Mouse (Mus musculus) forebrain, postnatal 0 days (tissue): ENCODE results near the gene Lrrn4cl. TPM values are rescaled to one million over a fixed set of nuclear protein-coding genes. Genes with fewer than 3 reads are reported as not detected.
A peak's percentile ranks its signal among the peaks of the same experiment; 100 is the strongest.

Experiments
- ATAC-seq: fragments of 200-750 bp; cut with Nextera tagmentation; 2 replicates; pipeline ENCODE4 v1.8.0; 2017; ENCODE audit warnings: mild to moderate bottlenecking, moderate library complexity
- DNase-seq: peaks from one replicate; pipeline ENCODE4 v3.0.0-alpha.2; 2015
- H3K27ac ChIP-seq: fragments of 300-500 bp; sonication (generic); 2 replicates; pipeline ENCODE4 v1.5.1; 2014; ENCODE audit warnings: low read depth, mild to moderate bottlenecking, antibody characterized with exemption, low read length, moderate library complexity, mixed read lengths
- H3K27me3 ChIP-seq: fragments of 300-500 bp; sonication (generic); 2 replicates; pipeline ENCODE4 v1.6.1; 2014; ENCODE audit warnings: mild to moderate bottlenecking, low read length, mixed read lengths; ENCODE audit not compliant: insufficient read depth
- H3K36me3 ChIP-seq: fragments of 300-500 bp; sonication (generic); 2 replicates; pipeline ENCODE4 v1.6.1; 2014; ENCODE audit warnings: mild to moderate bottlenecking, moderate library complexity; ENCODE audit not compliant: insufficient read depth
- H3K4me1 ChIP-seq: fragments of 300-500 bp; sonication (generic); 2 replicates; pipeline ENCODE4 v1.6.1; 2014; ENCODE audit warnings: antibody characterized with exemption; ENCODE audit not compliant: insufficient read depth
- H3K4me2 ChIP-seq: fragments of 300-500 bp; sonication (generic); 2 replicates; pipeline ENCODE4 v1.6.1; 2014; ENCODE audit warnings: low read depth, mild to moderate bottlenecking, moderate library complexity
- H3K4me3 ChIP-seq: fragments of 300-500 bp; sonication (generic); 2 replicates; pipeline ENCODE4 v1.5.1; 2014; ENCODE audit warnings: low read depth, low read length, mixed read lengths
- H3K9ac ChIP-seq: fragments of 300-500 bp; sonication (generic); 2 replicates; pipeline ENCODE4 v1.6.1; 2014; ENCODE audit warnings: mild to moderate bottlenecking
- H3K9me3 ChIP-seq: fragments of 300-500 bp; sonication (generic); 2 replicates; pipeline ENCODE4 v1.6.1; 2016; ENCODE audit warnings: low read length
- CTCF ChIP-seq: sonication (generic); IDR thresholded peaks from 2 replicates; pipeline ENCODE4 v1.5.1; 2016; ENCODE audit warnings: antibody characterized with exemption, control low read depth, low read depth
- WGBS: fragments of 180-500 bp; shearing (Covaris S2); extraction: QIAGEN DNeasy Blood & Tissue Kit; methylation state at CpG from one replicate; pipeline ENCODE4 v1.1.7; 2014; 5-methylcytosine and 5-hydroxymethylcytosine counted together
- polyA plus RNA-seq: library from polyadenylated mRNA; unstranded; fragments of >200 nt; fragmentation: Nextera tagmentation; extraction: Ambion mirVana; gene quantifications from 2 replicates; pipeline ENCODE4 v1.2.1, GENCODE M21; 2015
- total RNA-seq: library from RNA; depleted of rRNA; stranded (reverse); fragments of >200 nt; gene quantifications from 2 replicates; pipeline ENCODE4 v1.2.3, GENCODE M21; 2014

Lrrn4cl gene
- total and polyA plus RNA-seq, 2 experiments from 2014 or later, result 0.88 to 2.6 TPM

DNA sequence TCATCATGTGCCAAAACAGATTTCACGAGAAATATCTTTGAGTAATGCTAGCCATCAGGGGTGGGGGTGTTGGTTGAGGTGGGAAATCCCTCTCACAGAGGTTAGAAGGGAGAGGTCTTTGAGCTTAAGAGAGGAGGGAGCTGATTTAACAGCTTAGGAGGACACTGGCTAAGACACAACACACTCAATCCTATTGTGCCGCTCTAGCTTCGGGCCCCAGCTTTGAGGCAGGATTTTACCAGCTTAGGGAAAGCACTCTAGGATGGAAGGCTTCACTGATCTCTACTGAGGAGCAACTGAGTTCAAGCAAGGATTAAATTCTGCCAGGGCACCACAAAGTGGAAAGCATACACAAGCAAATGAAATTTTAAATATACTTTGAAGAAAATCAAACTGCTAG lies 33.6 kb upstream of the Lrrn4cl start:
- DNase-seq (no peak), ATAC-seq (no peak)
- Histone ChIP-seq H3K4me1 (peaks cover 28% of the 10 kb centered on the region), H3K4me3 (no peak overlapping the region), H3K36me3 (peaks cover 4% of the 10 kb centered on the region), H3K9me3 (no peaks in the 10 kb centered on the region), H3K27ac (no peak overlapping the region), H3K9ac (peak overlapping the region; percentile 29; the same call in 1 of the 2 replicates), H3K4me2 (peak overlapping the region; percentile 17; the same call in 1 of the 2 replicates), H3K27me3 (no peaks in the 10 kb centered on the region)
- 55% methylated on average over 3 of the region's 3 CpGs for WGBS
- TF ChIP-seq CTCF, result no peak

DNA sequence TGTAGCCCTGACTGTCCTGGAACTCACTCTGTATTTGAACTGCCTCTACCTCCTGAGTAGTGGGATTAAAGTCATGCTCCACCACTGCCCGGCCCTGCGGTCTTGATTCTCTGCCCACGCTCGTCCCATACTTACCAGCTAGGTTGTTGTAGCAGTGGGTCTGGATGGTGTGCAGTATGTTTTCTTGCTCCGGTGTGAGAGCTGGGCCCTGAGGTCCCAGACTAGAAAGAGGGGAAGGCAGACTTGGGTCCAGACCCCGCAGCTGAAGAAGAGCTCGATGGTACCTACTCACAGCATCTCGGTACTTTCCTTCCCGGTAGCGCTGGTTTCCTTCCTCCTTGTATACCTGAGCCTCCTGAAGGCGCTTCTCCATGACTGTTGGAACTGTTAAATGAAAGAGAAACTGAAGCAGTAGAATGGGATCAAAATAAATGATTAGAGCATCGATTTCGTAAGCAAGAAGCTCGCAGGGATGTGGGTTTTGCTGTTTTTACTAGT lies 32.2 kb upstream of the Lrrn4cl start:
- TF ChIP-seq CTCF, result no peak
- no peaks in the 10 kb centered on the region for H3K27me3 ChIP-seq
- H3K4me2 ChIP-seq, result peak overlapping the region; percentile 88
- no peak for ATAC-seq
- peaks cover 32% of the 10 kb centered on the region for H3K4me1 ChIP-seq
- peaks cover 5% of the 10 kb centered on the region for H3K36me3 ChIP-seq
- DNase-seq, result no peak
- no peaks in the 10 kb centered on the region for H3K9me3 ChIP-seq
- peak overlapping the region; percentile 100 for H3K27ac ChIP-seq
- 27% methylated on average over 14 of the region's 14 CpGs for WGBS
- H3K9ac ChIP-seq, result peak overlapping the region; percentile 63
- H3K4me3 ChIP-seq, result peak overlapping the region; percentile 97

DNA sequence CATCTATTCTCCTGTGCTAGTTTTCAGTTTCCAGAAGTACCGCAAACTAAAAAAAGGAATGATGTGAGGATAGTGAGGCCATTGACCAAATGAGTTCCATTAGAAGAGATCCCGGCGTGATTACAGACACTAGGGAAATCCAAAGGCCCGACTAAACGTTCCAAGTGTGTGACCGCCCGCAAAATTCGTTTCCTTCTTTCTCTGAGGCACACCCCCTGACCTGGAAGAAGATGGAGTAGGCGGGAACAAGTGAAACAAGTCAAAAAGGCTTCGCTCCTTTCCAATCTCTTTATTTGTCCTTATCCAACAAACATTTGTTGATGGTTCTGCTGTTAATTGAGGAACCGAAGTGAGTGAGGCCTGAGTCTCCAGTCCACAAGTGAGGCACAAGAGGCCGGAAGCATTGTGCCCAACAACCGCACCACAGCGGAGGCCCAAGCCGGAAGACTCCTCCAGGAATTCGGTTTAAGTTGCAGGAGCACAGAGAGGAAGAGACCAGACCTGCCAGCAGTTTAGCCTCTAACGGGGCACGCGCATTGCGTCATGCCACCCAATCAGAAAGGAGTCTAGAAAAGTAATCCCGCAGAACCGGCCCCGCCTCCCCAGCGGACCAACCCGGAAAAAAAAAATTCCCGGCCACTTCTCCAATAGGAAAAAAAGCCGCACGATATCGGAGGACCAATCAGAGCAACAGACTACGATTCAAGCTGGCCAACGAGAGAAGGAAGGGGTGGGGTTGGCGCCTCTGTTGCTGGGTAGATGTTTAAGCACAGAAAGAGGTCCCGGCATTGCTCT lies 31.6 kb upstream of the Lrrn4cl start, which contains the start of gene Ttc9c:
Gene Ttc9c, minus strand, starts transcription at position 533 of the 795 bp plus-strand sequence.
- no peaks in the 10 kb centered on the region for H3K9me3 ChIP-seq
- H3K9ac ChIP-seq, result peak within 1 kb of the TSS; percentile 96
- H3K36me3 ChIP-seq, result peaks cover 11% of the 10 kb centered on the region
- peak; percentile 92 for ATAC-seq
- peak within 1 kb of the TSS; percentile 88 for H3K4me2 ChIP-seq
- peak; percentile 99 for DNase-seq
- no peak for TF ChIP-seq CTCF
- no peaks in the 10 kb centered on the region for H3K27me3 ChIP-seq
- H3K4me1 ChIP-seq, result peaks cover 32% of the 10 kb centered on the region
- peak within 1 kb of the TSS; percentile 100 for H3K27ac ChIP-seq
- under 1% methylated on average over 33 of the region's 33 CpGs for WGBS
- peak within 1 kb of the TSS; percentile 97 for H3K4me3 ChIP-seq

DNA sequence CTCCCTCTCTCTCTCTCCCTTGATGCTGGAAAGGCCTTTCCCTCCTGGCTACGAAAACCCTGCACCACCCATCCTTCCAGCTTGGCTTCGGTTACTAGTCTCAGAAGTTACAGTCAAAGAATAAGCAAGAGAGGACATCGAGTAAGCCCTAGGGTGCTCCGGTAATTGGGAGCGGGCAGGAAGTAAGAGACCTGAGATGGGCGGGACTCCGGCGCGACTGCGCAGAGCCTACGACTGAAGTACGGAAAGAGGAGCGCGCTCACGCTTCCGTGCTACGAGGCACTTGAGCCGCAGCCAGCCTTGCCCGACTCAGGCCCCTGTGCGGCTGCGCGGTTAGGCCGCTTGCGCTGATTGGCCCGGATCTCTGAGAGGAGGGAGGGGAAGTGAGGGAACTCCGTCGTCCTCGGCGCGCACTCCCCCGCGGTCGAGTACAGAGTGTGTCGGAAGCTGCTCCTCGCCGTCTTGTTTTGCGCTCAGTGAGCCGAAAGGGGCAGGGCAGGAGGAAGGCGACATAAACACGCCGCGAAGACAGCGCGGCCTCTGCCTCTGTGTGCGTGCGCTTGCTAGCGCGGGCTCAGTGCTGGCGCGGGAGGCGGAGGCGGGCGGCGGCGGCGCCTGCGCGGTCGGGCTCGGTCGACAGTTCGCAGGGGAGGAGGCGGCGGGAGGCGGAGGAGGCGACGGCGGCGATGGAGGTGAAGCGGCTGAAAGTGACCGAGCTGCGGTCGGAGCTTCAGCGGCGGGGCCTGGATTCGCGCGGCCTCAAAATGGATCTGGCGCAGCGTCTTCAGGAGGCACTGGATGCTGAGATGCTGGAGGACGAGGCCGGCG lies 30.8 kb upstream of the Lrrn4cl start, which contains the start of gene Hnrnpul2:
Gene Hnrnpul2, plus strand, starts transcription at position 415 of the 828 bp plus-strand sequence.
- 0 out of 2 replicates have a peak, but pooled peaks have one; percentile 1 for TF ChIP-seq CTCF
- Histone ChIP-seq H3K9me3 (no peaks in the 10 kb centered on the region), H3K27me3 (no peaks in the 10 kb centered on the region), H3K4me3 (peak within 1 kb of the TSS; percentile 97), H3K36me3 (peaks cover 17% of the 10 kb centered on the region), H3K4me1 (peaks cover 32% of the 10 kb centered on the region), H3K4me2 (peak within 1 kb of the TSS; percentile 88), H3K9ac (peak within 1 kb of the TSS; percentile 96), H3K27ac (peak within 1 kb of the TSS; percentile 100)
- ATAC-seq (peak; percentile 93), DNase-seq (peak; percentile 100)
- 2% methylated on average over 74 of the region's 83 CpGs for whole genome bisulfite sequencing

DNA sequence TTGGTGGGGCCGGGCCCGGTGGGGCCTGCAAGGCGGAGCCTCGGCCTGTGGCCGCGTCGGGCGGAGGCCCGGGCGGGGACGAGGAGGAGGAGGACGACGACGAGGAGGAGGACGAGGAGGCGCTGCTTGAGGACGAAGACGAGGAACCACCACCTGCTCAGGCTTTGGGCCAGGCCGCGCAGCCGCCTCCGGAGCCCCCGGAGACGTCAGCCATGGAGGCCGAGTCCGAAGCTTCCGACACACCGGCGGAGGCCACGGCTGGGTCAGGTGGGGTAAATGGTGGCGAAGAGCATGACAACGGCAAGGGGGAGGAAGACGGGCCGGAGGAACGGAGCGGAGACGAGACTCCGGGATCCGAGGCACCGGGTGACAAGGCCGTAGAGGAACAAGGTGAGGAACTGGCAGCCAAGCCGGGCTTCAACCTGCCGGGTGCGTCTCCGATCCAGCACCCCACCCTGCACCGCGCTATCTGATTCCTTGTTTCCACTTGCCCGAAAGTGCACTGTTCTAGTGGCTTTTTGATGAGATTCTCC lies 30.1 kb upstream of the Lrrn4cl start:
- under 1% methylated on average over 47 of the region's 48 CpGs for WGBS
- Histone ChIP-seq H3K4me1 (peaks cover 32% of the 10 kb centered on the region), H3K9me3 (no peaks in the 10 kb centered on the region), H3K36me3 (peaks cover 21% of the 10 kb centered on the region), H3K9ac (peak overlapping the region; percentile 96), H3K4me2 (peak overlapping the region; percentile 88), H3K4me3 (peak overlapping the region; percentile 97), H3K27me3 (no peaks in the 10 kb centered on the region), H3K27ac (peak overlapping the region; percentile 100)
- DNase-seq, result no peak
- no peak for TF ChIP-seq CTCF
- no peak for ATAC-seq

DNA sequence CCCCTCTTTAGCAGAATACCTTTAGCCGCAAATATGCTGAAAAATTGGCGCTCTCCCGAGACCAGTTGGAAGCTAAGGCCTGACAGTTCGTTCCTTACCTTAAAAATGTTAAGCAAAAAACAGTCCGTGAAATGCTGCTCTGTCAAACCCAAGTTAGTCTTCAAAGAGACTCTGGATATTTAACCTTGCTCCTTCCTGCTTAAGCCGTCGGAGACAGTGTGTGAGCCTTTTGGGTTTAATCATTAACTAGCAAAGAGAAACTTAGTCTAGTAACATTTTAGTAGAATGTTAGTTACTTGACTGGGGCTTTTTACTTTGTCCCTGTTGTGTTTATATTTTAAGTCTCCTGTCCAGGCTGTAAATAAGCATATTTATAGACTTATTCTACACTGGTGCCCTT lies 29.4 kb upstream of the Lrrn4cl start:
- Histone ChIP-seq H3K27ac (no peak overlapping the region), H3K4me3 (peak overlapping the region; percentile 97), H3K36me3 (peaks cover 26% of the 10 kb centered on the region), H3K27me3 (no peaks in the 10 kb centered on the region), H3K9ac (peak overlapping the region; percentile 96), H3K4me1 (peaks cover 32% of the 10 kb centered on the region), H3K4me2 (peak overlapping the region; percentile 88), H3K9me3 (no peaks in the 10 kb centered on the region)
- ATAC-seq (no peak), DNase-seq (no peak)
- WGBS, result under 1% methylated on average over 7 of the region's 7 CpGs
- TF ChIP-seq CTCF, result no peak
